7 mouse cellular contexts compared by ENCODE assay signal in the genomic region with DNA sequence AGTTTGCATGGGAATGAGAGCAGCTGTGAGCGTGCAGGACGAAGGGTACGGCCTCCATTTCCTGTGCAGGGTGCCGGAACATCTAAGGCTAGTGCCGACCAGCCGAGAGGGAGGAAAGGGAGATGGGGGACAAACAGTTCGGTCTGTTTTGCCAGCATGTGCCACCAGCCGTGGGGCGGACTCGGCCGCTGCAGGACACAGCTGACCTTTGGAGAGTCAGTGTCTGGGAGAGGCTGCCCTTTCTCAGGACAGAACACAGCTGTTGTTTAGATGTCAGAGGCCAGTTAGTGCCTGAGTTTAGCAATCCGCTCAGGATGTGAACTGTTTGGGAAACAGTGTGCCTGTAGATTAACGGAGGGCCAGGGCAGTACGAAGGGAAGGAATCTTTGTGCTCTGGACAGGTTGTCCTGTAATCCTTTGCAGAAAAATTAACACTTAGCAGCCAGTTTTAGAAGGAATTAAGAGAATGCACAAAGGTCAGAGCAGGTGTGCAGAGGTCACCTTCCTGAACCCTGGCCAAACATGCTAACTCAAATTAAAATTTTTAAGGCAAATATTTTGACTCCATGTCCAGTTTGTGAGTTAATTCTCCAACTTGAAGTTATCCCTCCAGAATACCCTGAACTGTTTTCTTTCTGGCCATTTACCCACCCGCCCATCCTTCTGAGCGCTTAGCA. TPM values are rescaled to one million over a fixed set of nuclear protein-coding genes. Genes with fewer than 3 reads are reported as not detected.
A peak's percentile ranks its signal among the peaks of the same experiment; 100 is the strongest.
DNase-seq lines count a peak whose midpoint lies in the region; ATAC-seq lines count a peak whose summit lies in the region.

No protein-coding gene starts in this region.

- H3K4me1 ChIP-seq in embryonic facial prominence, embryonic 13.5 days: peaks cover 36% of the 10 kb centered on the region
- H3K4me1 ChIP-seq in intestine, embryonic 15.5 days (replicated peaks): peaks cover 24% of the 10 kb centered on the region
- H3K4me1 ChIP-seq in liver, embryonic 15.5 days (replicated peaks): 0 out of 2 replicates have a peak, but pooled peaks cover 17% of the 10 kb centered on the region
- no peaks in the 10 kb centered on the region for H3K4me1 ChIP-seq in midbrain, embryonic 14.5 days (ENCODE audit: control insufficient read depth, insufficient read depth, low read length)

- 36% methylated on average over 16 of the region's 16 CpGs for WGBS in embryonic facial prominence, embryonic 13.5 days
- WGBS in intestine, embryonic 15.5 days: 25% methylated on average over 16 of the region's 16 CpGs
- WGBS in liver, embryonic 15.5 days (ENCODE audit: insufficient replicate concordance): 44% methylated on average over 16 of the region's 16 CpGs
- 71% methylated on average over 16 of the region's 16 CpGs for WGBS in midbrain, embryonic 14.5 days

- DNase-seq in brain, adult 2 months (ENCODE audit: low read depth, low spot score): peak; percentile 45
- no peak for DNase-seq in right cerebral cortex, adult 18-20 months
- no peak for DNase-seq in midbrain, embryonic 14.5 days
- no peak for DNase-seq in right cerebral cortex, postnatal 10 days (ENCODE audit: low spot score in 2 of 2)

- H3K36me3 ChIP-seq in embryonic facial prominence, embryonic 13.5 days: peaks cover 20% of the 10 kb centered on the region
- H3K36me3 ChIP-seq in intestine, embryonic 15.5 days: 0 out of 2 replicates have a peak, but pooled peaks cover 9% of the 10 kb centered on the region
- no peaks in the 10 kb centered on the region for H3K36me3 ChIP-seq in liver, embryonic 15.5 days (replicated peaks)
- H3K36me3 ChIP-seq in midbrain, embryonic 14.5 days (ENCODE audit: control insufficient read depth, insufficient read depth, low read length): no peaks in the 10 kb centered on the region

- H3K27me3 ChIP-seq in embryonic facial prominence, embryonic 13.5 days: no peaks in the 10 kb centered on the region
- no peaks in the 10 kb centered on the region for H3K27me3 ChIP-seq in intestine, embryonic 15.5 days (replicated peaks)
- H3K27me3 ChIP-seq in liver, embryonic 15.5 days: no peaks in the 10 kb centered on the region
- H3K27me3 ChIP-seq in midbrain, embryonic 14.5 days (ENCODE audit: control insufficient read depth, insufficient read depth, low read length): no peaks in the 10 kb centered on the region

- H3K9me3 ChIP-seq in embryonic facial prominence, embryonic 13.5 days: no peaks in the 10 kb centered on the region
- no peaks in the 10 kb centered on the region for H3K9me3 ChIP-seq in intestine, embryonic 15.5 days
- no peaks in the 10 kb centered on the region for H3K9me3 ChIP-seq in liver, embryonic 15.5 days (replicated peaks)
- no peaks in the 10 kb centered on the region for H3K9me3 ChIP-seq in midbrain, embryonic 14.5 days (ENCODE audit: control insufficient read depth, low read length)

- H3K4me3 ChIP-seq in embryonic facial prominence, embryonic 13.5 days: no peak overlapping the region
- H3K4me3 ChIP-seq in intestine, embryonic 15.5 days (replicated peaks): no peak overlapping the region
- H3K4me3 ChIP-seq in liver, embryonic 15.5 days (replicated peaks): no peak overlapping the region
- no peak overlapping the region for H3K4me3 ChIP-seq in midbrain, embryonic 14.5 days (replicated peaks; ENCODE audit: low read depth, low read length)

- H3K9ac ChIP-seq in embryonic facial prominence, embryonic 13.5 days: 0 out of 2 replicates have a peak overlapping the region, but pooled peaks have one; percentile 11
- H3K9ac ChIP-seq in intestine, embryonic 15.5 days: no peak overlapping the region
- no peak overlapping the region for H3K9ac ChIP-seq in liver, embryonic 15.5 days
- no peak overlapping the region for H3K9ac ChIP-seq in midbrain, embryonic 14.5 days (replicated peaks; ENCODE audit: low read length)

- ATAC-seq in embryonic facial prominence, embryonic 13.5 days (ENCODE audit: insufficient number of reproducible peaks, insufficient read depth, low FRiP score, low TSS enrichment, low read depth): no peak
- peak; percentile 65 for ATAC-seq in intestine, embryonic 15.5 days
- peak; percentile 75 for ATAC-seq in liver, embryonic 15.5 days (ENCODE audit: insufficient read depth)
- ATAC-seq in midbrain, embryonic 14.5 days (ENCODE audit: low FRiP score, low TSS enrichment): no peak

- H3K27ac ChIP-seq in embryonic facial prominence, embryonic 13.5 days: no peak overlapping the region
- peak overlapping the region; percentile 51 for H3K27ac ChIP-seq in intestine, embryonic 15.5 days
- peak overlapping the region; percentile 34 for H3K27ac ChIP-seq in liver, embryonic 15.5 days (replicated peaks)
- no peak overlapping the region for H3K27ac ChIP-seq in midbrain, embryonic 14.5 days (replicated peaks; ENCODE audit: low read depth, low read length)

- no peak overlapping the region for H3K4me2 ChIP-seq in embryonic facial prominence, embryonic 13.5 days
- H3K4me2 ChIP-seq in intestine, embryonic 15.5 days (replicated peaks): peak overlapping the region; percentile 22; the same call in 1 of the 2 replicates
- H3K4me2 ChIP-seq in liver, embryonic 15.5 days: no peak overlapping the region
- H3K4me2 ChIP-seq in midbrain, embryonic 14.5 days (ENCODE audit: low read length): no peak overlapping the region

RNA-seq across cellular contexts. Expression of a gene that starts 34.3 kb away (rescaled TPM):
- 20.6 and 21.3 TPM in 2 replicates for polyA plus RNA-seq in embryonic facial prominence, embryonic 13.5 days (2015; fragmentation: Nextera tagmentation; extraction: Ambion mirVana)
- 16.9 and 18.4 TPM in 2 replicates for polyA plus RNA-seq in intestine, embryonic 15.5 days (2015; fragmentation: Nextera tagmentation; extraction: Ambion mirVana)
- 2.5 and 2.9 TPM in 2 replicates for polyA plus RNA-seq in liver, embryonic 15.5 days (2015; fragmentation: Nextera tagmentation; extraction: Ambion mirVana)
- 8.0 and 8.2 TPM in 2 replicates for polyA plus RNA-seq in midbrain, embryonic 14.5 days (2014; fragmentation: Nextera tagmentation; extraction: Ambion mirVana)

Comparison
In these comparisons a context has a peak if more than half of its experiments do, and no peak if none do; other contexts are left out.
1. ATAC-seq: peak in intestine, embryonic 15.5 days (single experiment) and liver, embryonic 15.5 days (single experiment); none in embryonic facial prominence, embryonic 13.5 days (single experiment) and midbrain, embryonic 14.5 days (single experiment).
2. H3K27ac ChIP-seq: peak in intestine, embryonic 15.5 days (single experiment) and liver, embryonic 15.5 days (single experiment); none in embryonic facial prominence, embryonic 13.5 days (single experiment) and midbrain, embryonic 14.5 days (single experiment).